Comparison of ENCODE assay signal across 18 mouse cellular contexts in the genomic region with DNA sequence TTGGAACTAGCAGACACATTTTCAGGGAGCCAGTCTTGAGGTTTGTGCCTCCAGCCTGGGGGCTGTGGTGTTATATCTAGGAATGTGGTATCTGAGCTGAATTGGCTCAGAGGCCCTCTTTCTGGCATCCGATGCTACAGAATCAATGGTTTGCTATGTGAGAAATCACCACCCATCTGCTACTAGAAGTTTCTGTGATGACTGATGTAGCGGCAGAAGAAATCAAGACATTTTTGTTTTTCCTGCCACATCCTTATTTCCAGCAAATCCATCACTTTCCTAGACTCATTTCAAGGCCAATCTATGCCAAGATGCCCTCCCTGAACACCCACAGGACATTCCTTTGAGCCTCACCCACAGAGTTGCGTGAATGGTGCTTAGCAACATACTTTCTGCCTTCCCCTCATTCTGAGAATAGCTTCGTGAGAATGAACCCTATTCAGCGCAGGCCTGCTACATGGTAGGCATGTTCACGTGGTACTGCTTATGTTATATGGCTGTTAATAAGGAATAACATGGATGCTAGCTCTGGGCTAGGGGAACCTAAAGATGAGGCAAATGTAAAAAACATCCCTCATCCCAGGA. TPM values are rescaled to one million over a fixed set of nuclear protein-coding genes. Genes with fewer than 3 reads are reported as not detected.
DNase-seq lines count a peak whose midpoint lies in the region.
"Had no signal": no experiment of that assay in that cellular context is flagged by ENCODE, and none has a peak within 500 bp of the region (broad histone marks: within the 10 kb centered on the region; RNA-seq: fewer than 3 reads in every experiment).

No protein-coding gene starts in this region.

- intact Hi-C loops in left cerebral cortex, postnatal 4 days (cut with DNase I), result no loop called here

- peak; percentile 1 for DNase-seq in left cerebral cortex, adult 11 months (ENCODE audit: low spot score)
- no peak for DNase-seq in left cerebral cortex, postnatal 4 days
- DNase-seq in NIH3T3 (ENCODE audit: low read depth), result peak; percentile 42
- DNase-seq in frontal cortex, postnatal 36 days (ENCODE audit: low spot score in 2 of 2), result peak; percentile 12 to 37
- DNase-seq in telencephalon, adult 2 months (ENCODE audit: low read depth, low spot score), result peak; percentile 38
- no peak for DNase-seq in thymus, postnatal 10 days (ENCODE audit: low spot score in 2 of 2)
- DNase-seq in layer of hippocampus, postnatal 10 days (ENCODE audit: low spot score in 2 of 2), result no peak
- DNase-seq: adrenal gland, postnatal 10 days; B cell, adult 2 months; cerebellum, adult 9-11 months; gastrocnemius, postnatal 10 days; heart, postnatal 36 days; kidney, adult 18-20 months; kidney, postnatal 4 days; lung, adult 18-20 months; lung, postnatal 10 days; thymus, adult 2 months had no signal

RNA-seq across cellular contexts. Expression of gene Il31ra, which starts 33.5 kb away (rescaled TPM):
- not detected for total RNA-seq in left cerebral cortex, postnatal 4 days (2021)
- total RNA-seq in layer of hippocampus, postnatal 10 days (2021), result under 1 TPM; 0.25 to 0.47 TPM
- total RNA-seq: CH12.LX; heart, postnatal 36 days had no signal

Comparison
In these comparisons a context has a peak if more than half of its experiments do, and no peak if none do; other contexts are left out.
1. DNase-seq: peak in left cerebral cortex, adult 11 months (single experiment), NIH3T3 (single experiment), frontal cortex, postnatal 36 days (2 of 2) and telencephalon, adult 2 months (single experiment); none in left cerebral cortex, postnatal 4 days (single experiment), thymus, postnatal 10 days (0 of 2) and layer of hippocampus, postnatal 10 days (0 of 2).